Mouse (Mus musculus) forebrain, postnatal 0 days (tissue): ENCODE results near the gene Cd37. TPM values are rescaled to one million over a fixed set of nuclear protein-coding genes. Genes with fewer than 3 reads are reported as not detected.
A peak's percentile ranks its signal among the peaks of the same experiment; 100 is the strongest.

Experiments
- ATAC-seq: fragments of 200-750 bp; cut with Nextera tagmentation; 2 replicates; pipeline ENCODE4 v1.8.0; 2017; ENCODE audit warnings: mild to moderate bottlenecking, moderate library complexity
- DNase-seq: peaks from one replicate; pipeline ENCODE4 v3.0.0-alpha.2; 2015
- H3K27ac ChIP-seq: fragments of 300-500 bp; sonication (generic); 2 replicates; pipeline ENCODE4 v1.5.1; 2014; ENCODE audit warnings: low read depth, mild to moderate bottlenecking, antibody characterized with exemption, low read length, moderate library complexity, mixed read lengths
- H3K27me3 ChIP-seq: fragments of 300-500 bp; sonication (generic); 2 replicates; pipeline ENCODE4 v1.6.1; 2014; ENCODE audit warnings: mild to moderate bottlenecking, low read length, mixed read lengths; ENCODE audit not compliant: insufficient read depth
- H3K36me3 ChIP-seq: fragments of 300-500 bp; sonication (generic); 2 replicates; pipeline ENCODE4 v1.6.1; 2014; ENCODE audit warnings: mild to moderate bottlenecking, moderate library complexity; ENCODE audit not compliant: insufficient read depth
- H3K4me1 ChIP-seq: fragments of 300-500 bp; sonication (generic); 2 replicates; pipeline ENCODE4 v1.6.1; 2014; ENCODE audit warnings: antibody characterized with exemption; ENCODE audit not compliant: insufficient read depth
- H3K4me2 ChIP-seq: fragments of 300-500 bp; sonication (generic); 2 replicates; pipeline ENCODE4 v1.6.1; 2014; ENCODE audit warnings: low read depth, mild to moderate bottlenecking, moderate library complexity
- H3K4me3 ChIP-seq: fragments of 300-500 bp; sonication (generic); 2 replicates; pipeline ENCODE4 v1.5.1; 2014; ENCODE audit warnings: low read depth, low read length, mixed read lengths
- H3K9ac ChIP-seq: fragments of 300-500 bp; sonication (generic); 2 replicates; pipeline ENCODE4 v1.6.1; 2014; ENCODE audit warnings: mild to moderate bottlenecking
- H3K9me3 ChIP-seq: fragments of 300-500 bp; sonication (generic); 2 replicates; pipeline ENCODE4 v1.6.1; 2016; ENCODE audit warnings: low read length
- CTCF ChIP-seq: sonication (generic); IDR thresholded peaks from 2 replicates; pipeline ENCODE4 v1.5.1; 2016; ENCODE audit warnings: antibody characterized with exemption, control low read depth, low read depth
- WGBS: fragments of 180-500 bp; shearing (Covaris S2); extraction: QIAGEN DNeasy Blood & Tissue Kit; methylation state at CpG from one replicate; pipeline ENCODE4 v1.1.7; 2014; 5-methylcytosine and 5-hydroxymethylcytosine counted together
- polyA plus RNA-seq: library from polyadenylated mRNA; unstranded; fragments of >200 nt; fragmentation: Nextera tagmentation; extraction: Ambion mirVana; gene quantifications from 2 replicates; pipeline ENCODE4 v1.2.1, GENCODE M21; 2015
- total RNA-seq: library from RNA; depleted of rRNA; stranded (reverse); fragments of >200 nt; gene quantifications from 2 replicates; pipeline ENCODE4 v1.2.3, GENCODE M21; 2014; rRNA removed

Gene Cd37
- total RNA-seq (0.46 and 0.62 TPM in 2 replicates), polyA plus RNA-seq (2.0 and 2.5 TPM in 2 replicates)

DNA sequence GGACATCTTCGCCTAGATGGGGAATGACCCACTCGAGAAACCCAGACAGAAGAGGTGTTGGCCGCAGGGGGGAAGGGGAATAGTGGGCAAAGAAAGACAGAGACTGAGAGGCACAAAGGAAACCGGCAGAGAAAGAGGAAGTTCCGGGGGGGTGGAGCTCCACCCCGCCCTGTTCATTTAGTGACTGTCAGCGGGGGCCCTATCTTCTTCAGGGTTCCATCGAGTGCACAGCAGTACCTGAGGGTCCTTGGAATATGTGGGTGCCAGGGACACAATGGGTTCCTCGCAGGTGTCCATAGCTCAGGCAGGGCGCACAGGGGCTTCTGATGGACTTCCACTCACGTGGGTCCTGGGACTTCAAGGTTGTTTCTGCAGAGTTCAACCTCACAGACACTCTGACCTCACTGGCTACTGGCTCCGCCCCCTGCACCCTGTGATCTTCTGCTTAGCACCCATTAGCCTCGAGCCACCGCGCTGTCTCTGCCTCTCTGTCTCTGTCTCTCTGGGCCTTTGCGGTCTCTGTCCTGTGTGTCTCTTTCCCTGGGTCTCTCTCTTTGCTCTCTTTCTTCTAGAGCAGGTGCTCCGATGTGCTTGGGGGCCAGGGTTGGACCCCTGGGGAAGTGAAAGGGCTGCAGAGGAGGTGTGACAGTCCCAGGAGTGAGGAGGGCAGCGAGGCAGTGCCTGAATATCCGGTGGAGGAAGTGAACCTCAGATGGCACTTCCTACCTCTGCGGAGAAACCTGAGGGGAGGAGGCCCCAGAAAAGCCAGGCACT is at the start of gene Cd37:
Gene Cd37, minus strand, starts transcription at position 393 of the 774 bp plus-strand sequence.
- no peaks in the 10 kb centered on the region for H3K27me3 ChIP-seq
- no peaks in the 10 kb centered on the region for H3K9me3 ChIP-seq
- 44% methylated on average over 20 of the region's 20 CpGs for WGBS
- H3K9ac ChIP-seq: no peak within 1 kb of the TSS
- no peak within 1 kb of the TSS for H3K27ac ChIP-seq
- DNase-seq (no peak), ATAC-seq (no peak)
- no peak for TF ChIP-seq CTCF
- H3K36me3 ChIP-seq: no peaks in the 10 kb centered on the region
- H3K4me2 ChIP-seq: no peak within 1 kb of the TSS
- H3K4me3 ChIP-seq: no peak within 1 kb of the TSS
- 0 out of 2 replicates have a peak, but pooled peaks cover 9% of the 10 kb centered on the region for H3K4me1 ChIP-seq

DNA sequence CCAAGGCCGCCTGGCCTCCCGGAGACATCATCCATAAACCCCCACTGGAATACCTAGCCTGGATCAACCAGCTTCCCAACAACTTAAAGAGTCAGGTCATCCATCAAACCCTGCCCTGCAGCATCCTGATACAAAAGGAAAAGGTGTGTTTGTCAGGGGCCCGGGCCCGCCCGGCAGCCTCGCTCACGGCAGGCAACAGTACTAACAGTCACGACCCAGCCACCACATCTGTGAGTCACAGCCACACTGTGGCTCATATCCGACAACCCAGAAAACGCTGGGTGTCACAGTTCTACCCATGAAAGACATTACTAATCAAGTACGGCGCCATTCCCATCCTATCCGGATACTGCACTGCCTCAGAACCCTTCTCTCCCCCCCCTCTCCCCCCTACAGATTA is 47.6 kb upstream of the Cd37 start:
- no peak overlapping the region for H3K4me3 ChIP-seq
- H3K27ac ChIP-seq: no peak overlapping the region
- H3K4me2 ChIP-seq: no peak overlapping the region
- no peaks in the 10 kb centered on the region for H3K9me3 ChIP-seq
- H3K4me1 ChIP-seq: no peaks in the 10 kb centered on the region
- H3K27me3 ChIP-seq: no peaks in the 10 kb centered on the region
- ATAC-seq (no peak), DNase-seq (no peak)
- 87% methylated on average over 13 of the region's 13 CpGs for whole genome bisulfite sequencing
- no peak overlapping the region for H3K9ac ChIP-seq
- H3K36me3 ChIP-seq: no peaks in the 10 kb centered on the region
- no peak for TF ChIP-seq CTCF

DNA sequence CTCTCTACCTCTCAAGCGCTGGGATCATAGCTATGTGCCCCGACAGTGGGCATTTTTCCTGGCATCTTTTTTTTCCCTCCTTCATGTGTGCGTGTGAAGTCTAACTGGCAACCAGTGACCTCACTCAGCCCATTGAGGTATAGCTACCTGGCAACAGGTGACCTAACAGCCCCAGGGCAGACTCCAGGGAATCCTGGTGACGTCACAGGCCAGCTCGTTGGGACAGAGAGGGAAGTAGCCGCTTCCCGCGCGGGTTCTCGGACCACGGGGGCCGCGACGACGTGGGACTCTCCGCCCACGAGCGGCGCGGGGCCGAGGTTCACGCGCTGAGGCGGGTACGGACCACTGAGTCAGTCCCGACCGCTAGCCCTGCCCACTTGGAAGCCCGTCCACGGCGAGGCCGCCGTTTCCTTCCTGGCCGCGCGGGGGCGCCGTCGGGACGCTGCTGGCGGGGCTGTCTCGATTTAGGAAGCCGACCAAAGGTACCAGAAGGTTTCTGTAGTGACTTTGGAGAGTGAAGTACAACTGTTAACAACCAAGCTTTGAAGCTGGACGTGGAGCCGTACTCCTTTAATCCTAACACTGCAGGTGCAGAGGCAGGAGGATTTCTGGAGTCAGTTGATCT is 38.3 kb upstream of the Cd37 start, which contains the start of gene Slc6a21:
Gene Slc6a21, plus strand, starts transcription at position 378 of the 625 bp plus-strand sequence.
- no peak for ATAC-seq
- Histone ChIP-seq H3K9ac (no peak within 1 kb of the TSS), H3K4me3 (0 out of 2 replicates have a peak within 1 kb of the TSS, but pooled peaks have one; percentile 19), H3K36me3 (no peaks in the 10 kb centered on the region), H3K4me2 (peak within 1 kb of the TSS; percentile 50), H3K9me3 (no peaks in the 10 kb centered on the region), H3K4me1 (no peaks in the 10 kb centered on the region), H3K27me3 (no peaks in the 10 kb centered on the region), H3K27ac (no peak within 1 kb of the TSS)
- peak; percentile 69 for TF ChIP-seq CTCF
- no peak for DNase-seq
- WGBS: 7% methylated on average over 44 of the region's 44 CpGs

DNA sequence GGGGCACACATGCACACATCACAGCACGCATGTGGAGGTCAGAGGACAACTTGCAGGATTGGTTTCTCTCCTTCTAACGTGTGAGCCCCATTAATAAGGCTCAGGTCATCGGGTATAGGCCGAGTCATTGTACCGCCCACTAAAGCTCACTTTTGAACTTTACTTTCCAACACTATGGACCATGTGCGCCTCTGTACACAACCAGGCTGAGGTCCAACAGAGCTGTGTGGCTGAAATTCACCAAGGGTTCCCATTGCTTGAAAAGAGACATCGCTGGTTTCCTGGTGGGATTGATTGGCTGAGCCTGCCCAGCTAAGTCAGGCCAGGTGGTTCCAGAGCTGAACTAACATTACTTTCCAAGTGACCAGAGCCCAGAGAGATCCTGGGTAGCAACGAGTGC is 34.8 kb upstream of the Cd37 start:
- H3K9ac ChIP-seq: no peak overlapping the region
- no peak overlapping the region for H3K27ac ChIP-seq
- H3K9me3 ChIP-seq: no peaks in the 10 kb centered on the region
- H3K27me3 ChIP-seq: no peaks in the 10 kb centered on the region
- no peaks in the 10 kb centered on the region for H3K4me1 ChIP-seq
- no peak for DNase-seq
- no peaks in the 10 kb centered on the region for H3K36me3 ChIP-seq
- H3K4me2 ChIP-seq: no peak overlapping the region
- TF ChIP-seq CTCF: no peak
- ATAC-seq: no peak
- WGBS: 92% methylated on average over 8 of the region's 8 CpGs
- no peak overlapping the region for H3K4me3 ChIP-seq

DNA sequence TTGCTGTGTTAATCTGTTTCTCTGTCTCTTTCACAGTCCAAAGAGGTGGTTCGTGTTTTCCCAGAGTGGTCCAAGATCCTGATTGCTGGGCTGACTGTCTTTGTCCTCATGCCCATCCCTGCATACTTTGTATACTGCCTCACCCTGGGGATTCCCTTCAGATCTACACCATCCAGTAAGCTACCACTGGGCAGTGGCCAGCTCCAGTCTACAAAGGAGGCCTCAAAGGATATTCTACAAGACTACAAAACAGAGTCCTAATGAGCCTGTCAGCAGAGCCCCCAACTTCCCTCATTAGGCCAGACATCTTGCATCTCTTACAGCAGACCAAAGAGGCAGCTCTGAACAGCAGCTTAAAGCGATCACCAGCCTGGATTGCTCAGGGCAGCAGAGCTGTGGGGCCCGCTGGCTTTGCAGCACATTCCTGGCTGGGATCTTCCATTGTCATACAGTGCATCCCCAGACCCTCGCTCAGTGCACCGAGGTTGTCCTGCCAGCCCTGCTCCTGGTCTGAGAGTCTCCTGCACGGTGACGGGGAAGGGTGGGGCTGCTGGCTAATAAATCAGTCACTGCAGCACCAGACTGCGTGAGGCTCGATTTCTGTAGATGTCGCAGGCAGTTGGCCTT is 34.0 kb upstream of the Cd37 start:
- Histone ChIP-seq H3K4me2 (no peak overlapping the region), H3K27me3 (no peaks in the 10 kb centered on the region), H3K9ac (no peak overlapping the region), H3K4me1 (no peaks in the 10 kb centered on the region), H3K36me3 (no peaks in the 10 kb centered on the region), H3K9me3 (no peaks in the 10 kb centered on the region), H3K4me3 (no peak overlapping the region), H3K27ac (no peak overlapping the region)
- WGBS: 30% methylated on average over 10 of the region's 10 CpGs
- no peak for TF ChIP-seq CTCF
- DNase-seq: no peak
- ATAC-seq: 0 out of 2 replicates have a peak, but pooled peaks have one; percentile 32

DNA sequence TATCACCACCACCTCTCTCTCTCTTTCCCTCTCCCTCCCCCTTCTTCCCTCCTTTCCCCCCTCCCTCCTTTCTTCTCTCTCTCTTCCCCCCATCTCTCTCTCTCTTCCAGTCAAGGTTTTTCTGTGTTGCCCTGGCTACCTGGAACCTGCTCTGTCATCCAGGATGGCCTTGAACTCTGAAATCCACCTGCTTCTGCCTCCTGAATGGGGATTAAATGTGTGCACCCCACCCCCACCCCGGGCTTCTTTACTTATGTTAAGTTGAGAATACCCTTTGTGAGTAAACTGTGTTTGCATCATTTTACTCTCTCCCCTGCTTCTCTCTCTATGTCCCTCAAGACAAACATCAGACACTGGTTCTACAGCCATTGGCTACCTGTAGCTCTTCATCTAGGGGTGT is 26.6 kb upstream of the Cd37 start:
- Histone ChIP-seq H3K4me2 (no peak overlapping the region), H3K9ac (no peak overlapping the region), H3K4me3 (no peak overlapping the region), H3K9me3 (no peaks in the 10 kb centered on the region), H3K36me3 (no peaks in the 10 kb centered on the region), H3K4me1 (no peaks in the 10 kb centered on the region), H3K27me3 (no peaks in the 10 kb centered on the region), H3K27ac (no peak overlapping the region)
- WGBS: 81% methylated on average over 1 of the region's 1 CpGs
- no peak for TF ChIP-seq CTCF
- DNase-seq (no peak), ATAC-seq (no peak)

DNA sequence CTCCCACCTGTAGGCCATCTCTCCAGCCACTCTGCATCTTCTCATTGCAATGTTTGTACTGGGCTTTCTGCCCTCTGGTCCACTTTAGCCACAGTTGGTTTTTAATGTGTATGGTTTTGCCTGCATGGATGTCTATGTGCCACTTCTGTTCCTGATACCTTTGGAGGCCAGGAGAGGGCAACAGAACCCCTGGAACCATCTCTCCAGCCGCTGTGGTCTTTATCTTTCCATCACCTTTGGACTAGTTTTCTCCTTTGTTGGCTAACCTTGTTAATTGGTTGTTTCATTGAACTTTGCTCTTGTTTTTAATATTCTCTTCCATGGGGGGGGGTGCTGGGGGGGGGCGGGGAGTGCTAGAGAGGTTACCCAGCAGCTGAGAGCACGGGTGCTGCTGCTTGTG is 25.4 kb upstream of the Cd37 start:
- H3K4me3 ChIP-seq: no peak overlapping the region
- H3K27ac ChIP-seq: no peak overlapping the region
- H3K9ac ChIP-seq: no peak overlapping the region
- no peaks in the 10 kb centered on the region for H3K9me3 ChIP-seq
- TF ChIP-seq CTCF: no peak
- DNase-seq: no peak
- H3K4me2 ChIP-seq: no peak overlapping the region
- ATAC-seq: no peak
- H3K4me1 ChIP-seq: no peaks in the 10 kb centered on the region
- WGBS: 77% methylated on average over 3 of the region's 3 CpGs
- H3K36me3 ChIP-seq: no peaks in the 10 kb centered on the region
- no peaks in the 10 kb centered on the region for H3K27me3 ChIP-seq
